Mouse (Mus musculus): Measurements from ENCODE around the gene Hdac4.

The Hdac4 gene

GRCm38 (mm10) chr1:92195360-92196149 is at the start of gene Hdac4:
Gene Hdac4 (minus strand): TSS chr1:92195699.
- CTCF ChIA-PET: no interaction called here

- CTCF ChIA-PET: no interaction called here
Measured at GRCm38 (mm10) chr1:92243549-92243948, 48.0 kb upstream of the Hdac4 start.

GRCm38 (mm10) chr1:92240072-92240471 is 44.6 kb upstream of the Hdac4 start:
- CTCF ChIA-PET: no interaction called here

GRCm38 (mm10) chr1:92235600-92235999 is 40.1 kb upstream of the Hdac4 start:
- CTCF ChIA-PET: no interaction called here

GRCm38 (mm10) chr1:92225297-92225696 is 29.8 kb upstream of the Hdac4 start:
- CTCF ChIA-PET: no interaction called here

GRCm38 (mm10) chr1:92223956-92224891 is 28.7 kb upstream of the Hdac4 start:
- CTCF ChIA-PET: no interaction called here

GRCm38 (mm10) chr1:92216710-92217109 is 21.2 kb upstream of the Hdac4 start:
- CTCF ChIA-PET: no interaction called here

GRCm38 (mm10) chr1:92215996-92216630 is 20.6 kb upstream of the Hdac4 start:
- CTCF ChIA-PET: no interaction called here

- CTCF ChIA-PET: no interaction called here
Measured at GRCm38 (mm10) chr1:92215131-92215638, 19.7 kb upstream of the Hdac4 start.

- CTCF ChIA-PET: interaction anchor here (0.5 kb wide), 1 partner anchor 1234 kb away, joined by 3 read pairs; no protein-coding TSS in a partner anchor
Measured at GRCm38 (mm10) chr1:92212003-92212750, 16.7 kb upstream of the Hdac4 start.

GRCm38 (mm10) chr1:92202639-92203352 is 7.3 kb upstream of the Hdac4 start:
- CTCF ChIA-PET: no interaction called here

GRCm38 (mm10) chr1:92190463-92190862 is 5.0 kb downstream of the Hdac4 start:
- CTCF ChIA-PET: interaction anchor here (0.6 to 0.7 kb wide), 2 partner anchors 23 to 692 kb away, joined by 4 to 6 read pairs; no protein-coding TSS in a partner anchor

GRCm38 (mm10) chr1:92187137-92187536 is 8.4 kb downstream of the Hdac4 start:
- CTCF ChIA-PET: no interaction called here

- CTCF ChIA-PET: no interaction called here
Measured at GRCm38 (mm10) chr1:92184600-92184999, 10.9 kb downstream of the Hdac4 start.

- CTCF ChIA-PET: no interaction called here
Measured at GRCm38 (mm10) chr1:92183101-92183790, 12.3 kb downstream of the Hdac4 start.

- CTCF ChIA-PET: interaction anchor here (0.6 kb wide), 1 partner anchor 213 kb away, joined by 3 read pairs; no protein-coding TSS in a partner anchor
Measured at GRCm38 (mm10) chr1:92181970-92182369, 13.5 kb downstream of the Hdac4 start.

GRCm38 (mm10) chr1:92180141-92181137 is 15.1 kb downstream of the Hdac4 start:
- CTCF ChIA-PET: no interaction called here

- CTCF ChIA-PET: no interaction called here
Measured at GRCm38 (mm10) chr1:92179489-92180006, 16.0 kb downstream of the Hdac4 start.

Data from spleen, embryonic (tissue).